Mouse (Mus musculus): ENCODE results near the gene Fgfr2. TPM values are rescaled to one million over a fixed set of nuclear protein-coding genes. Genes with fewer than 3 reads are reported as not detected.
"Not testable (repeated sequence)": the region's sequence is repeated elsewhere in the genome, so short reads cannot be mapped to it uniquely, and the experiment has no call there.

Fgfr2 gene
- polyA plus RNA-seq, 1 experiment from 2014 or later, result 93.6 TPM

DNA sequence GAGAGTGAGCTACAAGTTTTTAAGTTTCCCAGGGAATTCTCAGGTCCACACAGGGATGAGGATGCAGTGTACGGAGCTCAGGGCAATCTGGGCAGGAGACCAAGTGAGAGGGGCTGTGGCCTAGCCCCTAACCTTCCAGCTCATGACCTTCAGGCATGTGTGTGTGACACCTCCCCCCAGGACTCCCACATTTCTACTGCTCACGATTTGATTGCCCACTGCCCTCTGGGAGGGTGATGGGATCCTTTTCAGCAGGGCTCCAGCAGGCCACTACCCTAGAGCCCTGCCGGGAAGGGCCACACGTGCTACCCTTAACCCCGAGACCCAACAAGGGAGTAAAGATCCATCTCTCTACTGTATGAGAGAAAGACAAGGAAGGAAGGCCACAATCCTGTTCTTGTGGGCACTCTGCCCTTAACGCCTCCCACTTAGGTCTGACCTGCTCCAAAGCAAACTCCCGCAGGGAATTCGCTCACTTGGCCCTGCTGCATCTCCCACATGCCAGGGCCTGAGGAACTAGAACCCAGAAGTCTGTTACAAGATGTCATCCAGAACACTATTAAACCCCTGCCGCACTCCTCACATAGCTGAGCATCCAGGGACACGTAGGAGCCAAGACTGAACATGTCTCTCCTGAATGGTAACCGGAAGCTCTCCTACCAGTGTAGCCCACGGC is 24.9 kb downstream of the Fgfr2 start:
- H3K27ac ChIP-seq (ENCODE audit: low read depth, low read length), result no peak overlapping the region
- no peaks in the 10 kb centered on the region for H3K4me1 ChIP-seq (replicated peaks; ENCODE audit: control insufficient read depth, insufficient read depth, low read length)
- no peaks in the 10 kb centered on the region for H3K27me3 ChIP-seq (ENCODE audit: control insufficient read depth, insufficient read depth, low read length)
- H3K36me3 ChIP-seq (ENCODE audit: control insufficient read depth, insufficient read depth, low read length), result no peaks in the 10 kb centered on the region
- no peak for ATAC-seq (replicated peaks; ENCODE audit: low FRiP score)
- DNase-seq (ENCODE audit: low spot score), result no peak
- H3K9me3 ChIP-seq (ENCODE audit: control insufficient read depth, low read length), result no peaks in the 10 kb centered on the region
- H3K4me2 ChIP-seq (ENCODE audit: low read depth, low read length, severe bottlenecking), result no peak overlapping the region
- H3K4me3 ChIP-seq (ENCODE audit: low read depth, low read length), result no peak overlapping the region
- WGBS, result 93% methylated on average over 12 of the region's 12 CpGs
- no peak overlapping the region for H3K9ac ChIP-seq (ENCODE audit: low read length)

DNA sequence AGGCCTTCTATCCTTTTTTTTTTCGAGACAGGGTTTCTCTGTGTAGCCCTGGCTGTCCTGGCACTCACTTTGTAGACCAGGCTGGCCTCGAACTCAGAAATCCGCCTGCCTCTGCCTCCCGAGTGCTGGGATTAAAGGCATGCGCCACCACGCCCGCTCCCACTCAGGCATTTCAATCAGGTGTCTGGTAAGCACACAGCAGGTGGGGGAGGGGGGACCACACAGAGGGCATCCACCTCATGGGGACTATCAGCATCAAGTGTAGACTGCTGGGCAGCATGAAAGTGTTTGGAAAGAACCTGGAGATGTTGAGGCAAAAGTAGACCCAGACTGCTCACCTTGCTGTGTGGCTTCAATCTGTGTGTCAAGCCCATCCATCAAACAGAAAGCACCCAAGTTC is 27.5 kb downstream of the Fgfr2 start:
- not testable (repeated sequence) for ATAC-seq (replicated peaks; ENCODE audit: low FRiP score); H3K27ac ChIP-seq (ENCODE audit: low read depth, low read length)
- 94% methylated on average over 7 of the region's 7 CpGs for WGBS

DNA sequence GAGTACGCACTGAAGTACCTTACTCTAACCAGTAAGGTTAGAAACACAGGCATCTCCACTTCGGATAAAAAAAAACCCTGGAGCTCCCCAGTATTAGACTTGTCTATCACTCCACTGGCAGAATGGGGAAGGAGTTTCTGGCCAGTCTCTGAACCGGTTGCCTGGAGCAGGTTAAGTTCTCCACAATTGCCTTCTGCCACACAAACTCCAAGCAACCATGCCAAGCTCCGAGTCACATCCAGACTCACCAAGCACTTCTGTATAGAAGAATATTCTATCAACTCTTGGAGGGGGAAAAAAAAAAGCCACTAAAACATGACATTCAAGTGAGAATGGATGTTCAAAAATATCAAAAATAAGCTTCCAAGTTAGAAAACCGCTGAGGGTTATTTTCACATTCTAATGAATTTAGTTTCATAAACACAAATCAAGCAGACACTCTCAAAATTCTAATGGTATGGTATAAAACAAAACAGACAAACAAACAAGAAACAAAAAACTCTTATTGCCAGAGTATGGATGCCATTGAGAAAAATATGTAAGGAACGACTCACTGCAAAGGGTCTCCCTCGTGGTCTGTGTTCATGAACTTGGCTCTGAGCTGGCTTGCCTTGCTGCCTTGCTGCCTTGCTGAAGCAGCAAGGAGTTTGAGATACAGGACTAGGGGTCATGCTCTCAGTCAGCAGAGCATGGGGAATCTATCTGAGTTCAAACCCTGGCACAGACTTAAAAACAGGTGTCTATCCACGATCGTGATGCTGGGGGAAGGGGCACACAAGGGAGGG is 28.2 kb downstream of the Fgfr2 start:
- H3K4me2 ChIP-seq (ENCODE audit: low read depth, low read length, severe bottlenecking), result no peak overlapping the region
- ATAC-seq (replicated peaks; ENCODE audit: low FRiP score) (no peak), DNase-seq (ENCODE audit: low spot score) (no peak)
- no peaks in the 10 kb centered on the region for H3K9me3 ChIP-seq (ENCODE audit: control insufficient read depth, low read length)
- H3K4me1 ChIP-seq (replicated peaks; ENCODE audit: control insufficient read depth, insufficient read depth, low read length), result no peaks in the 10 kb centered on the region
- WGBS, result 84% methylated on average over 9 of the region's 9 CpGs
- H3K9ac ChIP-seq (ENCODE audit: low read length), result no peak overlapping the region
- H3K27me3 ChIP-seq (ENCODE audit: control insufficient read depth, insufficient read depth, low read length), result no peaks in the 10 kb centered on the region
- H3K36me3 ChIP-seq (ENCODE audit: control insufficient read depth, insufficient read depth, low read length), result no peaks in the 10 kb centered on the region
- H3K27ac ChIP-seq (ENCODE audit: low read depth, low read length), result no peak overlapping the region
- H3K4me3 ChIP-seq (ENCODE audit: low read depth, low read length), result no peak overlapping the region

More for the DNA sequence above, 27.5 kb downstream of the Fgfr2 start:
- H3K36me3 ChIP-seq (ENCODE audit: control insufficient read depth, insufficient read depth, low read length); H3K27me3 ChIP-seq (ENCODE audit: control insufficient read depth, insufficient read depth, low read length); H3K9ac ChIP-seq (ENCODE audit: low read length); H3K4me3 ChIP-seq (ENCODE audit: low read depth, low read length); DNase-seq (ENCODE audit: low spot score); H3K4me2 ChIP-seq (ENCODE audit: low read depth, low read length, severe bottlenecking); H3K4me1 ChIP-seq (replicated peaks; ENCODE audit: control insufficient read depth, insufficient read depth, low read length); H3K9me3 ChIP-seq (ENCODE audit: control insufficient read depth, low read length): not testable (repeated sequence)

DNA sequence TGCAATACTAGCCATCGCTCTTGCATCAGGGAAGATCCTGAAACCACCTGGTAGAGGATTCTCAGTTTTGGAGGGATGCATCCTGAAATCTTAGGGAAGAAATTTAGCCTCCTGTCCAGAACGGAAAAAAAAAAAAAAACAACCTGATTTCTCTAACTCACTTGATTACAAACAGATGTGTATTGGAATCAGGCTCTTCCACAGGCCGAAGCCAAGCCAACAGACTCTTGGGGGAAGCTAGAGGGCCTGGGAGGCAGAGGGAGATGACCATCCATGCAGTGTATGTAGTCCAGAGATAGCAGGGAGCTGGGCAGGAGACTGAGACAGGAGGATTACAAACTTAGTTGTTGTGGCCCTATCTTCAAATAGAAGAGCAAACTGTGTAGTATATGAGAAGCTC is 29.0 kb downstream of the Fgfr2 start:
- Histone ChIP-seq H3K27me3 (ENCODE audit: control insufficient read depth, insufficient read depth, low read length) (no peaks in the 10 kb centered on the region), H3K9ac (ENCODE audit: low read length) (no peak overlapping the region), H3K4me3 (ENCODE audit: low read depth, low read length) (no peak overlapping the region), H3K4me2 (ENCODE audit: low read depth, low read length, severe bottlenecking) (no peak overlapping the region), H3K27ac (ENCODE audit: low read depth, low read length) (no peak overlapping the region), H3K4me1 (replicated peaks; ENCODE audit: control insufficient read depth, insufficient read depth, low read length) (no peaks in the 10 kb centered on the region), H3K9me3 (ENCODE audit: control insufficient read depth, low read length) (no peaks in the 10 kb centered on the region), H3K36me3 (ENCODE audit: control insufficient read depth, insufficient read depth, low read length) (no peaks in the 10 kb centered on the region)
- 76% methylated on average over 3 of the region's 3 CpGs for WGBS
- ATAC-seq (replicated peaks; ENCODE audit: low FRiP score), result no peak
- no peak for DNase-seq (ENCODE audit: low spot score)

DNA sequence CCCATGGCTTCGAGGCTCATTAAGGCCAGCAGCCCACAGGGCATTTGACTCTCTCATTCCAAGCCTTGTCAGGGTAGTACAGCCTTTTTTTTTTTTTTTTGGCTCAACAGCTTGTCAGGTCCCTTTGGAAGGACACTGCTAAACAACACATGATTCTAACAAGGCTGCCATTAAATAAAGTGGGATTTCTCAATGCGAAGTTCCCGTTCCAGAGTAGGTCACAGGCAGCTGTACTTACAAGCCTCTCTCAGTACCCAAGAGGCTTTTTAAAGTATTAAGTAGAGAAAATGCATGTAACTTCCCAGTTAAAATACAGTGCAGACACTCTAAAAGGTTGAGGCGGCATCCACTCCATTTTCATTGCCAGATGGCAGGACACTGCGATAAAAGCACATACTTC is 29.4 kb downstream of the Fgfr2 start:
- Histone ChIP-seq H3K27me3 (ENCODE audit: control insufficient read depth, insufficient read depth, low read length) (no peaks in the 10 kb centered on the region), H3K36me3 (ENCODE audit: control insufficient read depth, insufficient read depth, low read length) (no peaks in the 10 kb centered on the region), H3K9me3 (ENCODE audit: control insufficient read depth, low read length) (no peaks in the 10 kb centered on the region), H3K4me3 (ENCODE audit: low read depth, low read length) (no peak overlapping the region), H3K27ac (ENCODE audit: low read depth, low read length) (no peak overlapping the region), H3K4me2 (ENCODE audit: low read depth, low read length, severe bottlenecking) (no peak overlapping the region), H3K9ac (ENCODE audit: low read length) (no peak overlapping the region), H3K4me1 (replicated peaks; ENCODE audit: control insufficient read depth, insufficient read depth, low read length) (peaks cover 1% of the 10 kb centered on the region; the same call in 1 of the 2 replicates)
- WGBS, result 88% methylated on average over 5 of the region's 5 CpGs
- no peak for ATAC-seq (replicated peaks; ENCODE audit: low FRiP score)
- no peak for DNase-seq (ENCODE audit: low spot score)

DNA sequence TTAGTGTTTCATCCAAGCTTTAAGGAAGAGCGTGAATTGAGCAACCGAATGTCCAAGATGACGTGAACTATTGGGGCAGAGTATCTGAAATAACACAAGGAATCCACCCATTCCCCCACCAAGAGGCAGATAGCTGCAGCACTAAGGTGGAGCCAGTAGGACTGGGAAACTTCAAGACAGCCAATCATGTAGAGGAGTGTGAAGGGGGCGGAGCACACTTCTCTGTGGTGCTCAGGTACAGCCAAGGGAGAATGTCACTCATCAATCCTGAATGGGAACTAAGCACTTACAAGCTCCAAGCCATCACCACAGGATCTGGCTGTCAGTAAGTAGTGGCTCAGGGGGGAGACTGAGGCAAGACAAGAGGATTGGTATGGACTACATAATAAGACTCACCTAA is 32.5 kb downstream of the Fgfr2 start:
- H3K36me3 ChIP-seq (ENCODE audit: control insufficient read depth, insufficient read depth, low read length), result no peaks in the 10 kb centered on the region
- H3K27me3 ChIP-seq (ENCODE audit: control insufficient read depth, insufficient read depth, low read length), result no peaks in the 10 kb centered on the region
- WGBS, result 85% methylated on average over 4 of the region's 4 CpGs
- peaks cover 4% of the 10 kb centered on the region; the same call in 1 of the 2 replicates for H3K4me1 ChIP-seq (replicated peaks; ENCODE audit: control insufficient read depth, insufficient read depth, low read length)
- no peak overlapping the region for H3K9ac ChIP-seq (ENCODE audit: low read length)
- DNase-seq (ENCODE audit: low spot score) (no peak), ATAC-seq (replicated peaks; ENCODE audit: low FRiP score) (no peak)
- H3K4me3 ChIP-seq (ENCODE audit: low read depth, low read length), result no peak overlapping the region
- no peak overlapping the region for H3K4me2 ChIP-seq (ENCODE audit: low read depth, low read length, severe bottlenecking)
- no peak overlapping the region for H3K27ac ChIP-seq (ENCODE audit: low read depth, low read length)
- no peaks in the 10 kb centered on the region for H3K9me3 ChIP-seq (ENCODE audit: control insufficient read depth, low read length)

DNA sequence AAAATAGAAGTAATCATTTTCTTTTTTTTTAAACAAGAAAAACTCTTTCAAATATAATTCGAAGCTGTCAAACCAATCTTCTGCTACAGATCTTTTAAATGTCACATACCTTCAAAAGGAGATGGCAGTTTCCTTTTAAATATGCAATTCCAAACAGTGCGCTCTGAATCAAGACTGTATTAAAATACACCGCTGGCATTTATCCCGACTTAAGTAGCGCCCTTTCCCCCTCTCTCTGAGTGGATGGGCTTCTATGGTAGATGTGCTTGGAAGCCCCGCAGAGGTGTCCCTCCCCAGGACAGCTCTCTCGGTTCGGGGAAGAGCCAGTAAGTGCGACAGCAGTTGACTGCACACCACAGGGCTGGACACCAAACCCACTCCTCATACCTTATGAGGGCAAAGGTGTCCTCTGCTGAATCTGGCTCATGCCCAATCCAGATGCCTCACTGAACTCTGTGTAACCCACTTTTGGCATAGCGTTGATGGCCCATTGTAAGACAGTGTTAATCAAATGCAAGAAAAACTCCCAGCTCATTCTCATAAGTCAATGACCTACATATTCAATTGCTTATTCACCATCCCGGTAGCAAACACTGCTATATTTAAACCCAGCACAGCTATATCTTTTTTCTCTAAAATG is 33.4 kb downstream of the Fgfr2 start:
- Histone ChIP-seq H3K27me3 (ENCODE audit: control insufficient read depth, insufficient read depth, low read length) (no peaks in the 10 kb centered on the region), H3K9ac (ENCODE audit: low read length) (no peak overlapping the region), H3K36me3 (ENCODE audit: control insufficient read depth, insufficient read depth, low read length) (no peaks in the 10 kb centered on the region), H3K4me1 (replicated peaks; ENCODE audit: control insufficient read depth, insufficient read depth, low read length) (peaks cover 4% of the 10 kb centered on the region; the same call in 1 of the 2 replicates), H3K4me3 (ENCODE audit: low read depth, low read length) (no peak overlapping the region), H3K4me2 (ENCODE audit: low read depth, low read length, severe bottlenecking) (no peak overlapping the region), H3K27ac (ENCODE audit: low read depth, low read length) (no peak overlapping the region), H3K9me3 (ENCODE audit: control insufficient read depth, low read length) (no peaks in the 10 kb centered on the region)
- DNase-seq (ENCODE audit: low spot score), result no peak
- WGBS, result 90% methylated on average over 11 of the region's 11 CpGs
- no peak for ATAC-seq (replicated peaks; ENCODE audit: low FRiP score)

DNA sequence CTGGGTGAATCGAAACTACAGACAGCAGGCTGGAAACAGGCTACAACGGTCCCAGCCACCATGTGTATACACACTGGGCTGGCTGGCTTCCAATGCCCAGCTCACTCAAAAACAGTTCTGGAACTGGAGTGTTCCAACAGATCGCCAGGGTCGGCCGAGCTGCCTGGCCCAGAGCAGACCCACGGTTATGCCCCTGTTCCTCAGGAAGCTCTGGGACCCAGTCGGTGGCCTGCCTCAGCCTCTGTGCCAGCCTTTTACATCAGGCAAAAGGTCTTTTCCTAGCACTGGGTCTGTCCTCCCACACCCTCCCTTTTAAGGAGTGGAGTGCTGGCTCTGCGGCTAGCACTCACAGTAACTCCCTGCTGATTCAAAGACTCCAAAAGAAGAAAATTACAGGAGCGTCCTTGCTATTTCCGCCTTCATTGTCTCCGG is 34.3 kb downstream of the Fgfr2 start:
- no peak overlapping the region for H3K4me2 ChIP-seq (ENCODE audit: low read depth, low read length, severe bottlenecking)
- H3K9ac ChIP-seq (ENCODE audit: low read length), result no peak overlapping the region
- H3K4me1 ChIP-seq (replicated peaks; ENCODE audit: control insufficient read depth, insufficient read depth, low read length), result peaks cover 4% of the 10 kb centered on the region; the same call in 1 of the 2 replicates
- no peak overlapping the region for H3K4me3 ChIP-seq (ENCODE audit: low read depth, low read length)
- H3K36me3 ChIP-seq (ENCODE audit: control insufficient read depth, insufficient read depth, low read length), result no peaks in the 10 kb centered on the region
- H3K27me3 ChIP-seq (ENCODE audit: control insufficient read depth, insufficient read depth, low read length), result no peaks in the 10 kb centered on the region
- H3K27ac ChIP-seq (ENCODE audit: low read depth, low read length), result no peak overlapping the region
- ATAC-seq (replicated peaks; ENCODE audit: low FRiP score), result no peak
- 61% methylated on average over 11 of the region's 11 CpGs for WGBS
- DNase-seq (ENCODE audit: low spot score), result no peak
- H3K9me3 ChIP-seq (ENCODE audit: control insufficient read depth, low read length), result no peaks in the 10 kb centered on the region
